Mouse (Mus musculus): ENCODE data around the gene Agpat2. TPM values are rescaled to one million over a fixed set of nuclear protein-coding genes. Genes with fewer than 3 reads are reported as not detected.

Gene Agpat2
- polyA plus RNA-seq, 1 experiment from 2014 or later = 9.6 TPM

DNA sequence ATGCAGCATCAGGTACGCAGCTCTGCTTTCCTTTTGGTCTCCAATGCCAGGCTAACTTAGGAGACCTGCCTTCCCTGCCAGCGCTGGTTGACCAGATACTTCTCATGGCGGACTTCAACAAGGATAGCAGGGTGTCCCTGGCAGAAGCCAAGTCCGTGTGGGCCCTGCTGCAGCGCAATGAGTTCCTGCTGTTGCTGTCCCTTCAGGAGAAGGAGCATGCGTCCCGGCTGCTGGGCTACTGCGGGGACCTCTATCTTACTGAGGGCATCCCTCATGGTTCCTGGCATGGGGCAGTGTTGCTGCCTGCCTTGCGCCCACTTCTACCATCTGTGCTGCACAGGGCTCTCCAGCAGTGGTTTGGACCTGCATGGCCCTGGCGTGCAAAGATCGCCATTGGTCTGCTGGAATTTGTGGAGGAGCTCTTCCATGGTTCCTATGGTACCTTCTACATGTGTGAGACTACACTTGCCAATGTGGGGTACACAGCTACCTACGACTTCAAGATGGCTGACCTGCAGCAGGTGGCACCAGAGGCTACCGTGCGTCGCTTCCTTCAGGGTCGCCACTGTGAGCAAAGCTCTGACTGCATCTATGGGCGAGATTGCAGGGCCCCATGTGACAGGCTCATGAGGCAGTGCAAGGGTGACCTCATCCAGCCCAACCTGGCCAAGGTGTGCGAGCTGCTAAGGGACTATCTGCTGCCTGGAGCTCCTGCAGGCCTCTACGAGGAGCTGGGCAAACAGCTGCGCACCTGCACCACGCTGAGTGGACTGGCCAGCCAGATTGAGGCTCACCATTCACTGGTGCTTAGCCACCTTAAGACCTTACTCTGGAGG lies 31.5 kb upstream of the Agpat2 start:
- Histone ChIP-seq H3K9ac (replicated peaks) (no peak overlapping the region; the same call in 1 of the 2 replicates), H3K36me3 (peaks cover 45% of the 10 kb centered on the region), H3K4me2 (replicated peaks) (no peak overlapping the region), H3K4me1 (peaks cover 33% of the 10 kb centered on the region), H3K9me3 (no peaks in the 10 kb centered on the region), H3K4me3 (no peak overlapping the region), H3K27ac (replicated peaks) (peak overlapping the region; percentile 32; the same call in 1 of the 2 replicates), H3K27me3 (no peaks in the 10 kb centered on the region)
- 74% methylated on average over 21 of the region's 21 CpGs for WGBS
- no peak for ATAC-seq (ENCODE audit: low FRiP score, low read depth)

DNA sequence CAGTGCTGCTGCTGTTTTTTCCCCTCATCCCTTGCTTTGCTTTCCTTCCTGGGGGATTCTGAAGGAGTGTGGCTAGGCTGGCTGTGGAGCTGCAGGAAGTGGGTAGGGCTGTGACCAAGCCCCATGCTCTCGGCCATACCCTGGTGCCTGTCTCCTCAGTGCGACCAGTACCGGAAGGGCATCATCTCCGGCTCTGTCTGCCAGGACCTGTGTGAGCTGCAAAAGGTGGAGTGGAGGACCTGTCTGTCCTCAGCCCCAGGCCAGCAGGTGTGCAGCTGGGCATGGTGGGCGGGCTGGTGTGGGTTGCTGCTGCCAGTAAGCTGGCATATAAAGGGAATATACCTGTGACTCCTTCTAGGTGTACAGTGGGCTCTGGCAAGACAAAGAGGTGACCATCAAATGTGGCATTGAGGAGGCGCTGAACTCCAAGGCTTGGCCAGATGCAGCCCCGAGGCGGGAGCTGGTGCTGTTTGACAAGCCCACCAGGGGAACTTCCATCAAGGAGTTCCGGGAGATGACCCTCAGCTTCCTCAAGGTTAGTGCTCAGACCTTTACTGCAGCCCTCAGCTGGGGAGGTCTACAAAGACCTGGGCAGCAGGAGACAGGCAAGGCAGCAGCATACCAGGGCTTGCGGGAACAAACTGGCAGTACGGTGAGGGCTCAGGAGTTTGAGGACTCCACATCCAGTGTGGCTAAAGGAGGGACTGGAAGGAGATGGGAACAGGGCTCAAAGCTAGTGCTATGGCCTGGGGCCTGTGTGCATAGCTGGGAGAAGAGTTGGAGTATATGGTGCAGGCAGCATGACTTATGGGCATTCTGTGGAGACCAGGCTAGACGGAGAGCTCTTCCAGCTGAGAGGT lies 30.6 kb upstream of the Agpat2 start:
- H3K4me2 ChIP-seq (replicated peaks) = no peak overlapping the region
- WGBS = 66% methylated on average over 12 of the region's 12 CpGs
- no peak overlapping the region for H3K4me3 ChIP-seq
- peaks cover 36% of the 10 kb centered on the region for H3K4me1 ChIP-seq
- H3K27me3 ChIP-seq = no peaks in the 10 kb centered on the region
- H3K9ac ChIP-seq (replicated peaks) = no peak overlapping the region; the same call in 1 of the 2 replicates
- peaks cover 45% of the 10 kb centered on the region for H3K36me3 ChIP-seq
- H3K27ac ChIP-seq (replicated peaks) = peak overlapping the region; percentile 32; the same call in 1 of the 2 replicates
- no peaks in the 10 kb centered on the region for H3K9me3 ChIP-seq
- no peak for ATAC-seq (ENCODE audit: low FRiP score, low read depth)

DNA sequence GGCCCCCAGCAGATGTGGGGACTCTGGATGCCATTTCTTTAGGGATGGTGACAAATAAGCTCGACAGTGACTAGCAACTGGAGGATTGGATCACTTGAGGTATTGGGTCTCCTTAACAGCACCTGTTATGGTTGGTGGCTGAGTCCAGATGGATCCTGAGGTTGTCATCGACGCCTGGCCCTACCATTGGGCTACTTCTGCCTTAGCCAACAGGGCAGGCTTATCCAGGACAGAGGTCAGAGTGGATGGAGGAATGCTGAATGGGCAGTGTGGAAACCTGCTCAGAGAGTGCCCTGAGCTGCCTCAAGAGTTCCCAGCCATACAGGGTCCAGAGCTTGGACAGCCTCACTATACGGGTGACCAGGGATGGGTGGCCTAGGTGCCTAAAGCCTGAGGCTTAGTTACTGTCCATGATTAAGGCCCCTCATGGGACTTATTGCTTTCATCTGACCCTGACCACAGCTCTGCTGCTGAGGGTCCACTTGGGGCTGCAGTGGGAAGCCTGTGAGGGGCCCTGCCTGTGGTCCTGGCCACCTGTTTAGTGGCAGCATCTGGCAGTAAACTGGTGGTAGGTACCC lies 29.8 kb upstream of the Agpat2 start:
- H3K4me1 ChIP-seq = peaks cover 41% of the 10 kb centered on the region
- H3K4me2 ChIP-seq (replicated peaks) = no peak overlapping the region
- no peak for ATAC-seq (ENCODE audit: low FRiP score, low read depth)
- H3K9me3 ChIP-seq = no peaks in the 10 kb centered on the region
- 0 out of 2 replicates have a peak overlapping the region, but pooled peaks have one; percentile 17 for H3K27ac ChIP-seq (replicated peaks)
- WGBS = 71% methylated on average over 4 of the region's 4 CpGs
- no peak overlapping the region for H3K4me3 ChIP-seq
- H3K36me3 ChIP-seq = peaks cover 45% of the 10 kb centered on the region
- H3K9ac ChIP-seq (replicated peaks) = no peak overlapping the region
- no peaks in the 10 kb centered on the region for H3K27me3 ChIP-seq

DNA sequence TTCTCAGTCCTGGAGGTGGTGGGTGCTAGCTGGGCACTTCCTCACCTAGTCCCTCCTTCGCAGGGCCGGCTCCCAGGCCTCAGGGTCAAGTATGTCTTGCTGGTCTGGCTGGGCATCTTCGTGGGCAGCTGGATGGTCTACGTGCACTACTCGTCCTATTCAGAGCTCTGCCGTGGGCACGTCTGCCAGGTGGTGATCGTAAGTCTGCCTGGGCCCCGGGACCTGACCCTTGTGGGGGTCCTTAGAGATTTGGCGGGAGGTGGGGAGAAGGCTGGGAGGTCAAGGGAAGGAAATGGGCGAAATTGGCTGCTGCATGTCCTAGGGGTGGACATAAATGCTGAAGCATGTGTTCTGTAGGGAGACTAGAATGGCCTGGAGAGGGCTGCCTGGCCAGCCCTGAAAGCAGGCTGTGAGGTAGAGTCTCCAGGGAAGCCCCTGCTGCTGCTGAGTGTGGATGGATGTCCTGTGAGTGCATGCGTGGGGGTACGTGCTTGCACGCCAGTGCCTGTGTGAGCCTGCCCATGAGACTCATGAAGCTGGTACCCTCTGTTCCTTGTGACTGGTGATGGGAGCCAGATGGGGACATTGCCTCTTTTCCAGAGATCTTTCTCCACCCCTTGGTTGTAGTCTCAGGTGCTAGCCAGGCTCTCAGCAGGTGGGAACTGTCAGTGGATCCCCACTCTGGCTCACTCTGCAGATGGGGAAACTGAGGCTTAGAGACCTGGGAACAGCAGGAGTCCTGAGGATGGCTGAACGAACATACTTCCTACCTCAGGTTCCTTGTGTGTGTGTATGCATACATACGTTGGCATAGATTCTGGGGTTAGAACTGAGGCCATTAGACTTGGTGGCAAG lies 28.6 kb upstream of the Agpat2 start:
- H3K27ac ChIP-seq (replicated peaks) = peak overlapping the region; percentile 31
- H3K4me3 ChIP-seq = no peak overlapping the region
- peaks cover 41% of the 10 kb centered on the region for H3K36me3 ChIP-seq
- no peaks in the 10 kb centered on the region for H3K27me3 ChIP-seq
- no peak overlapping the region for H3K9ac ChIP-seq (replicated peaks)
- peaks cover 35% of the 10 kb centered on the region for H3K4me1 ChIP-seq
- WGBS = 87% methylated on average over 16 of the region's 16 CpGs
- no peak for ATAC-seq (ENCODE audit: low FRiP score, low read depth)
- no peaks in the 10 kb centered on the region for H3K9me3 ChIP-seq
- no peak overlapping the region for H3K4me2 ChIP-seq (replicated peaks)

DNA sequence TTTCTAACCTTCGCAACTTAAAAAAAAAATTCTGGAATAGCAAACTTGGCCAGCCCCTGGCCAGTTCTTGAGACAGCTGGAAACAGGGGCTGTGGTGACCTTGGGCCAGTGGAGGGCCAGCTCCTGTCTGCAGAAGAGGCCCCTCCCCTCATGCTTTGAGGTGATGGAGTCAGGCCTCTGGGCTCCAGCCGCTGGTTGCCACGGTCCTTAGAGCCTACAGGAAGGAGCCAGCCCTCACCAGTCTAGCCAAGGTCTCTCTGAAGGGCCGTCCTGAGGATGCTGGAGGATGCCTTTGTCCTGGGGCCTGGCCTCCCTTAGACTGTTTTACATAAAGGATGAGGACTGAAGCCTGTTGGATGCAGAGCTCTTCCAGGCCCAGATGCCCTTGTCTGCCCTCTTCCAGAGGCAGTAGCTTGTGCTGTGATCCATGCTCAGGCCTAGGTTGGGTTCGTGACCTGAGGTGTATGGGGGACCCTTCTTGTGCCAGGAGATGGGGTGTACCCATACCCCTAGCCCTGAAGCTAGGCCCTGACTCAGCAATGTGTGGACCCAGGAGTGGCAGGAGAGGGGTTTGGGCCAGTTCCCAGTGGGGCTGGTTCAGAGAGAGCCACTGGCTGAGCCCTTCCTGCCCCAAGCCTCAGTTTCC lies 24.7 kb upstream of the Agpat2 start:
- Histone ChIP-seq H3K27me3 (peaks cover 4% of the 10 kb centered on the region; the same call in 1 of the 2 replicates), H3K4me2 (replicated peaks) (peak overlapping the region; percentile 93), H3K36me3 (0 out of 2 replicates have a peak, but pooled peaks cover 5% of the 10 kb centered on the region), H3K4me1 (peaks cover 34% of the 10 kb centered on the region), H3K9ac (replicated peaks) (peak overlapping the region; percentile 95), H3K9me3 (no peaks in the 10 kb centered on the region), H3K27ac (replicated peaks) (peak overlapping the region; percentile 83), H3K4me3 (peak overlapping the region; percentile 69)
- 11% methylated on average over 5 of the region's 5 CpGs for WGBS
- ATAC-seq (ENCODE audit: low FRiP score, low read depth) = peak; percentile 68

DNA sequence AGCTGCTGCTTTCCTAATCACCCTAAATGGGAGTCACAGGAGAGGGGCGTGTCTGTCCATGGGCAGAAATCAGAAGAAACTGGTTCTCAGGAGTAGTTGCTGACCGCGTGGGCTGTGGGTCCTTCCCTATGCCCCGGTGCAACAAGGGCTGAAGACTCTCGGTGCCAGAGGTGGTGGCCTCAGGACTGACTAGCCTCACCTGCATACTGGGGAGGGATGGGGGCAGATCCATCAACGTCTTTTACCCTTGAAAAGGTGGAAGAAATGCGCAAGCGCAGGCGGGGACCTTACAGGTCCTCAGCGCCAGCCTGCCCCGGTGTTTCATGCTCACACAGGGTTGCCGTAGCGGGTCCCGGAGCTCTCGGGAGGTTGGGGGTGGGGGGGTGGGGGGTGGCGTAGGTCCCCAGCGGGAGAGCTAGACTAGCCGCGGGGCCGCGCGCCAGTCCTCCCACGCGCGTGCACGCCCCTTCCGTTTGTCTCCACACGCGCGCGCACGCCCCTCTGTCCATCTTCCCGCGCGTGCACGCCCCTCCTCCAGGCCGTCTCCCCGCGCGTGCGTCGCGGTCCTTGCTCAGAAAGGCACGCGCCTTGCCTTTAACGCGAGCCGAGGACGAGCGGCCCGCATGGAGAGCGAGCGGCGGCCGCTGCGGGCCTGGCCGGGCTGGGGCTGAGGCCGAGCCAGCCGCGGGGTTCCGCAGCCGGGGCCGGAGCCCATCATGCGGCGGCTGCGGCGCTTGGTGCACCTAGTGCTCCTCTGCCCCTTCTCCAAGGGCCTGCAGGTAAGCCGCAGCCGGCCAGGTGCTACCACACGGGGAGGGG lies 23.9 kb upstream of the Agpat2 start, which contains the start of gene Fam69b:
TSS of gene Fam69b (plus strand) at position 537 of the 819 bp plus-strand sequence.
- ATAC-seq (ENCODE audit: low FRiP score, low read depth) = peak; percentile 76
- WGBS = under 1% methylated on average over 70 of the region's 70 CpGs
- H3K9ac ChIP-seq (replicated peaks) = peak within 1 kb of the TSS; percentile 95
- no peaks in the 10 kb centered on the region for H3K9me3 ChIP-seq
- peak within 1 kb of the TSS; percentile 93 for H3K4me2 ChIP-seq (replicated peaks)
- 0 out of 2 replicates have a peak, but pooled peaks cover 4% of the 10 kb centered on the region for H3K36me3 ChIP-seq
- peaks cover 4% of the 10 kb centered on the region; the same call in 1 of the 2 replicates for H3K27me3 ChIP-seq
- H3K4me1 ChIP-seq = peaks cover 29% of the 10 kb centered on the region
- H3K4me3 ChIP-seq = peak within 1 kb of the TSS; percentile 69
- H3K27ac ChIP-seq (replicated peaks) = peak within 1 kb of the TSS; percentile 83

DNA sequence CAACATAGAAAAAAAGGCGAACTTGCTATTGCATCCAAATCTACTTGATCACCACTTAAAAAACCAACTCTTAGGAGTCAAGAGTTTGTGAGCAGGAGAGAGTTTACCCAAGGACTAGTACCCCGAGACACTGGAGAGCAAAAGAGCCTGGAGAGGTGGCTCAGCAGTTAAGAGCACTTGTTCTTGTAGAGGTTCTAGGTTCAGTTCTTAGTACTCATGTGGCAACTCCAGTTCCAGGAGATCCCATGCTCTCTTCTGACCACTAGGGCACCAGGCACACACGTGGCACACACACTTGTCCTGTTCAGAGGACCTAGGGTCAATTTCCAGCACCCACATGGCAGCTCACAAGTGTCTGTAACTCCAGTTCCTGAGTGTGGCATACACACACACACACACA lies 21.9 kb upstream of the Agpat2 start:
- H3K4me3 ChIP-seq = no peak overlapping the region
- no peak for ATAC-seq (ENCODE audit: low FRiP score, low read depth)
- no peak overlapping the region for H3K27ac ChIP-seq (replicated peaks)
- H3K9me3 ChIP-seq = no peaks in the 10 kb centered on the region
- H3K4me2 ChIP-seq (replicated peaks) = no peak overlapping the region
- WGBS = 66% methylated on average over 3 of the region's 3 CpGs
- peaks cover 25% of the 10 kb centered on the region for H3K4me1 ChIP-seq
- H3K9ac ChIP-seq (replicated peaks) = no peak overlapping the region
- peaks cover 4% of the 10 kb centered on the region; the same call in 1 of the 2 replicates for H3K27me3 ChIP-seq
- no peaks in the 10 kb centered on the region for H3K36me3 ChIP-seq

DNA sequence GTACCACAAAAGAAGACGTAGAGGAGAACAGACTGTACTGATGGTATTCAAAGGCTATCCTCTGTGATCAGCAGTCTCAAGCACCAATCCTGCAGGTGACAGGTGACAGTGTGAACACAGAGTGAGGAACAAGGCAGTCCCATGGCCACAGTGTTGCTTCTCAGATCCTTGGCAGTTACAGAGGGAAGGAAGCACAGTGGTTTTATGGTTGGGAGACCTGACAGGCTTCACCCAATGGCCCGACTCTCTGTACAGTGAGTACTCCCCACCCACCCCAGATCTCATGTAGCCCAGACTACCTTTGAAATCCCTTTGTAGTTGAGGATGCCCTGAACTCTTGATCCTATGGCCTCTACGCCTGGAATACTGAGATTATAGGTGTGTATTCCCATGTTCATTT lies 21.2 kb upstream of the Agpat2 start:
- Histone ChIP-seq H3K9me3 (no peaks in the 10 kb centered on the region), H3K27ac (replicated peaks) (no peak overlapping the region), H3K36me3 (no peaks in the 10 kb centered on the region), H3K4me2 (replicated peaks) (no peak overlapping the region), H3K9ac (replicated peaks) (no peak overlapping the region), H3K27me3 (peaks cover 4% of the 10 kb centered on the region; the same call in 1 of the 2 replicates), H3K4me3 (no peak overlapping the region), H3K4me1 (peaks cover 21% of the 10 kb centered on the region)
- ATAC-seq (ENCODE audit: low FRiP score, low read depth) = no peak
- WGBS = 91% methylated on average over 3 of the region's 3 CpGs

DNA sequence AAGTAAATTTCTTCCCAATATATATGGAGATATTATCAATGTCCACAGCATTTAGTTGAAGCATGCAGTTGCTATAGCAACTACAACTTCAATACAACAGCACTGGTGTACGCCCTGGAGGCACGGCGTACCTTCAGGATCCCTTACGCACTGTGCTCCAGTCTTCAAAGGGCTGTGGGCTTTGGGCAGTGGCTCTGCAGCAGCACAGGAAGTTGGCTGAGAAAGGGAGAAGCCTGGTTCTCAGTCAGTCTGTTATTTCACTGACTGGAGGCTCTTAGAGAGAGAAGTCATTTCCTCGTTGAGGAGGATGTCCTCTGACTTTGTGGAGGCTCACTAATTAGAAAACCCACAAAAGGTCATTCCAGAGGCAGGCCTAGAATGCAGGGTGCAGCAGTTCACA lies 18.8 kb upstream of the Agpat2 start:
- Histone ChIP-seq H3K9me3 (no peaks in the 10 kb centered on the region), H3K36me3 (no peaks in the 10 kb centered on the region), H3K9ac (replicated peaks) (no peak overlapping the region), H3K4me3 (no peak overlapping the region), H3K4me1 (0 out of 2 replicates have a peak, but pooled peaks cover 4% of the 10 kb centered on the region), H3K27ac (replicated peaks) (no peak overlapping the region), H3K27me3 (peaks cover 4% of the 10 kb centered on the region; the same call in 1 of the 2 replicates), H3K4me2 (replicated peaks) (no peak overlapping the region)
- ATAC-seq (ENCODE audit: low FRiP score, low read depth) = no peak
- 71% methylated on average over 5 of the region's 5 CpGs for WGBS

DNA sequence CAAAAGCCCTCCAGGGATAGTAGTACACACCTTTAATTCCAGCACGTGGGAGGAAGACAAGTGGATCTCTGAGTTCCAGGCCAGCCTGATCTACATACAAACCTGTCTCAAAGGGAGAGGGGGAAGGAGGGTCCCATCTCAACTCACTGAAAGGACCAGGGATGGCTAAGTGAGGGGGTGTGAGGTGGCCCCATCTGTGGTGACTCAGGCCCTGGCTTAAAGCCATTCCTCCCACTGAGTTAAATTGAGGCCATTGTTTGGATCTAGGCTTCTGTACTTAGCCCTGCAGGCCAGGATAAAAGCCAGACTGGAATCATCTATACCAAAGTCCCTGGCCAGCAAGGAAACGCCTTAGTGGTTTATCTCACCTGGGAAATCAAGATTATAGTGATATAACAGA lies 17.0 kb upstream of the Agpat2 start:
- no peak overlapping the region for H3K4me2 ChIP-seq (replicated peaks)
- H3K4me1 ChIP-seq = no peaks in the 10 kb centered on the region
- no peaks in the 10 kb centered on the region for H3K27me3 ChIP-seq
- WGBS = 46% methylated on average over 2 of the region's 2 CpGs
- H3K9me3 ChIP-seq = no peaks in the 10 kb centered on the region
- no peaks in the 10 kb centered on the region for H3K36me3 ChIP-seq
- no peak overlapping the region for H3K4me3 ChIP-seq
- no peak overlapping the region for H3K9ac ChIP-seq (replicated peaks)
- ATAC-seq (ENCODE audit: low FRiP score, low read depth) = no peak
- H3K27ac ChIP-seq (replicated peaks) = no peak overlapping the region

Measured in midbrain, embryonic 12.5 days (tissue).